Mouse (Mus musculus) intestine, embryonic 16.5 days (tissue): ENCODE measurements around the gene Sema3f. TPM values are rescaled to one million over a fixed set of nuclear protein-coding genes. Genes with fewer than 3 reads are reported as not detected.

Experiments
- ATAC-seq: fragments of 200-750 bp; cut with Nextera tagmentation; 2 replicates; pipeline ENCODE4 v1.8.0; 2017; ENCODE audit warnings: moderate TSS enrichment, moderate library complexity
- H3K27ac ChIP-seq: fragments of 300-500 bp; sonication (generic); 2 replicates; pipeline ENCODE4 v1.5.1; 2014; ENCODE audit warnings: mild to moderate bottlenecking, low read length
- H3K27me3 ChIP-seq: fragments of 300-500 bp; sonication (generic); replicated peaks from 2 replicates; pipeline ENCODE4 v1.6.1; 2014; ENCODE audit warnings: low read length, control low read depth, mixed read lengths; ENCODE audit not compliant: control insufficient read depth, insufficient read depth
- H3K36me3 ChIP-seq: fragments of 300-500 bp; sonication (generic); 2 replicates; pipeline ENCODE4 v1.6.1; 2014; ENCODE audit warnings: low read length, control low read depth; ENCODE audit not compliant: control insufficient read depth, insufficient read depth
- H3K4me1 ChIP-seq: fragments of 300-500 bp; sonication (generic); 2 replicates; pipeline ENCODE4 v1.6.1; 2014; ENCODE audit warnings: low read length, control low read depth, mixed read lengths; ENCODE audit not compliant: control insufficient read depth, insufficient read depth
- H3K4me2 ChIP-seq: fragments of 300-500 bp; sonication (generic); 2 replicates; pipeline ENCODE4 v1.6.1; 2014; ENCODE audit warnings: low read depth, low read length, control low read depth
- H3K4me3 ChIP-seq: fragments of 300-500 bp; sonication (generic); 2 replicates; pipeline ENCODE4 v1.5.1; 2014; ENCODE audit warnings: mild to moderate bottlenecking, low read length
- H3K9ac ChIP-seq: fragments of 300-500 bp; sonication (generic); 2 replicates; pipeline ENCODE4 v1.6.1; 2014; ENCODE audit warnings: low read depth, low read length
- H3K9me3 ChIP-seq: fragments of 300-500 bp; sonication (generic); 2 replicates; pipeline ENCODE4 v1.6.1; 2016; ENCODE audit warnings: low read length, control low read depth; ENCODE audit not compliant: control insufficient read depth
- WGBS: fragments of 180-500 bp; shearing (Covaris S2); extraction: QIAGEN DNeasy Blood & Tissue Kit; methylation state at CpG from one replicate; pipeline ENCODE4 v1.1.7; 2014; 5-methylcytosine and 5-hydroxymethylcytosine counted together
- polyA plus RNA-seq: library from polyadenylated mRNA; unstranded; fragments of >200 nt; fragmentation: Nextera tagmentation; extraction: Ambion mirVana; gene quantifications from 2 replicates; pipeline ENCODE4 v1.2.1, GENCODE M21; 2015

The Sema3f gene
- polyA plus RNA-seq, 1 experiment from 2014 or later, result 5.7 TPM

DNA sequence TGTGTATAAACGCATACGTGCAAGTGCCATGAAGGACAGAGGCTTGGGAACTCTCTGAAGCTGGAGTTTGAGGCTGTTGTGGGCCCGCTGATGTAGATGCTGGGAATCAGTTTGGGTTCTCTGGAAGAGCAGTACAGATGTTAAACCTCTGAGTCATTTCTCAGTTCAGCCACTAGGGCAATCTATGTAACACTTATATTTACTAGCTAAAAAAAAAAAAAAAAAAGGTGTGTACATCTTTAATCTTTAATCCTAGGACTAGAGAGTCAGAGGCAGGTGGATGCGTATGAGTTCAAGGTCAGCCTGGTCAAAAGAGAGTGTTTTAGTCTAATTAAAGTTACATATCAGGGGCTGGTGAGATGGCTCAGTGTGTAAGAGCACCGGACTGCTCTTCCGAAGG, 63.3 kb downstream of the Sema3f start:
- H3K4me2 ChIP-seq, result no peak overlapping the region
- 76% methylated on average over 6 of the region's 6 CpGs for WGBS
- no peaks in the 10 kb centered on the region for H3K36me3 ChIP-seq
- H3K9ac ChIP-seq, result no peak overlapping the region
- H3K4me1 ChIP-seq, result 0 out of 2 replicates have a peak, but pooled peaks cover 4% of the 10 kb centered on the region
- no peaks in the 10 kb centered on the region for H3K27me3 ChIP-seq
- no peak overlapping the region for H3K4me3 ChIP-seq
- ATAC-seq, result no peak
- no peaks in the 10 kb centered on the region for H3K9me3 ChIP-seq
- H3K27ac ChIP-seq, result no peak overlapping the region

DNA sequence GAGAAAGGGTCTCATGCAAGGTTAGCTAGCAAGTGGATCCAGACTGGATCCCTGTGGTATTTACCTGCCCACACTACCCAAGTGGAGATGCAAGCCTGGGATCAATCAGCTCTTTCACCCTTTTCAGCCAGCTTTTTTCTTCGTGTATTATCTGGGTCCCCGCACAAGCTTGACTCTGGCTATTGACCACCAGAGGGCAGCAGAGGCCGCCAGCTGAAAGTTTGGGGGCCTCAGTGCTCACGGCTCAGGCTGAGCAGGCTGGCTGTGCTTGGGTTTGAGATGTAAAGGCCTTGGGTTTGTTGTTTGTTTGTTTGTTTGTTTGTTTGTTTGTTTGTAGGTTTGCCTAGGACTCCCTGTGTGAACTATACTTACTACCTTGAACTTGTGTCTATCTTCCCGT, 64.7 kb downstream of the Sema3f start:
- ATAC-seq, result peak; percentile 67
- WGBS, result 15% methylated on average over 5 of the region's 5 CpGs
- H3K4me2 ChIP-seq, result 0 out of 2 replicates have a peak overlapping the region, but pooled peaks have one; percentile 81
- H3K9me3 ChIP-seq, result no peaks in the 10 kb centered on the region
- H3K36me3 ChIP-seq, result no peaks in the 10 kb centered on the region
- H3K27me3 ChIP-seq, result no peaks in the 10 kb centered on the region
- 0 out of 2 replicates have a peak, but pooled peaks cover 4% of the 10 kb centered on the region for H3K4me1 ChIP-seq
- H3K4me3 ChIP-seq, result no peak overlapping the region
- no peak overlapping the region for H3K27ac ChIP-seq
- H3K9ac ChIP-seq, result no peak overlapping the region

DNA sequence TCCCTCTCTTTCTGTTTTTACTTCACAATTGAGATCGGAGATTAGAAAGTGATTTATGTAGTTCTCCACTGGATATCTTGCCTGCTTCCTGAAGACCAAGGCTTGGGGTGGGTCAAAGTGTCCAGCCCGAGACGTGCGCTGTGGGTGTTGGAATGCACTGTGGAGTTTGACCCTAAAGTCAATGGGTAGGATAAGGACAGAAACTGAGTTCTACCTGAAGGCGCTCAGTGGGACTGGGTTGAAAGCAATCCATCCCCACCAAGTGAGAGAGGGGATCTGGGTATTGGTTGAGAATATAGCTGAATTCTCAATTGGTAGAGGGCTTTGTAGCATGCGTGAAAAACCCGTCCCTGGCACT, 65.1 kb downstream of the Sema3f start:
- 42% methylated on average over 7 of the region's 7 CpGs for WGBS
- Histone ChIP-seq H3K4me1 (peaks cover 6% of the 10 kb centered on the region; the same call in 1 of the 2 replicates), H3K4me3 (peak overlapping the region; percentile 49; the same call in 1 of the 2 replicates), H3K4me2 (peak overlapping the region; percentile 81), H3K9ac (peak overlapping the region; percentile 75), H3K27ac (peak overlapping the region; percentile 50; the same call in 1 of the 2 replicates), H3K36me3 (no peaks in the 10 kb centered on the region), H3K27me3 (no peaks in the 10 kb centered on the region), H3K9me3 (no peaks in the 10 kb centered on the region)
- peak; percentile 67 for ATAC-seq

DNA sequence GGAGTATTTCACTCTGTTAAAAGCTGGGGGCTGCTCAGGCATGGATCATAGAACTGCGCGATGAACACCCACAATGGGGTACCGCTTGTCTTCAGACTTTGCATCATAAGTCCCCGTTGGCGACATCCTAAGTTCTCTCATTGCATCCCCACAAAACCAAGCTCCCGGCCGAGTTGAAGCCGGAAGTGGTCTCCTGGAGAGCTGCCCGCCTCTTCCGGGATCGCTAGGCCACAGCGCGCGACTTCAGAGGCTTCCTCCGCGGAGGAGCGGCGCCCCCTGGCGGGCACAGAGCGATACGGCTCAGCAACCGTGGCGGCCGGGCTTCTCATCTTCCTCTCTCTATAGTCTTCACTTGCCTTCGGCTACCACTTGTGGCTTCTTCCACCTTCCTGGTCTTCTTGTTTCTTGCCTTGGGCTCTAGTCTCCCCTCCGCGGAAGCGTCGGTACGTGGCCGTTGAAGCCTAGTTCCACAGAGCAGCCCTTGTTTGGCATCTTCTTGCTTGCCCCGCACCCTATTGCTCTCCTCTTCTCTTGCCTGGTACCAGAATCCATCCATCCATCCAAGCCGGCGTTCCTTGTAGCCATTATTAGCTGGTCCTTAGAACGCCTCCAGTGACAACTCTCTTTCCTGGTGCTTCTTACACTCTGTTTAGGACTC, 65.7 kb downstream of the Sema3f start:
- Histone ChIP-seq H3K27me3 (no peaks in the 10 kb centered on the region), H3K4me3 (peak overlapping the region; percentile 49), H3K27ac (peak overlapping the region; percentile 61), H3K9ac (peak overlapping the region; percentile 75), H3K4me1 (peaks cover 7% of the 10 kb centered on the region; the same call in 1 of the 2 replicates), H3K36me3 (no peaks in the 10 kb centered on the region), H3K4me2 (peak overlapping the region; percentile 81), H3K9me3 (no peaks in the 10 kb centered on the region)
- ATAC-seq, result peak; percentile 79
- WGBS, result 5% methylated on average over 35 of the region's 35 CpGs

DNA sequence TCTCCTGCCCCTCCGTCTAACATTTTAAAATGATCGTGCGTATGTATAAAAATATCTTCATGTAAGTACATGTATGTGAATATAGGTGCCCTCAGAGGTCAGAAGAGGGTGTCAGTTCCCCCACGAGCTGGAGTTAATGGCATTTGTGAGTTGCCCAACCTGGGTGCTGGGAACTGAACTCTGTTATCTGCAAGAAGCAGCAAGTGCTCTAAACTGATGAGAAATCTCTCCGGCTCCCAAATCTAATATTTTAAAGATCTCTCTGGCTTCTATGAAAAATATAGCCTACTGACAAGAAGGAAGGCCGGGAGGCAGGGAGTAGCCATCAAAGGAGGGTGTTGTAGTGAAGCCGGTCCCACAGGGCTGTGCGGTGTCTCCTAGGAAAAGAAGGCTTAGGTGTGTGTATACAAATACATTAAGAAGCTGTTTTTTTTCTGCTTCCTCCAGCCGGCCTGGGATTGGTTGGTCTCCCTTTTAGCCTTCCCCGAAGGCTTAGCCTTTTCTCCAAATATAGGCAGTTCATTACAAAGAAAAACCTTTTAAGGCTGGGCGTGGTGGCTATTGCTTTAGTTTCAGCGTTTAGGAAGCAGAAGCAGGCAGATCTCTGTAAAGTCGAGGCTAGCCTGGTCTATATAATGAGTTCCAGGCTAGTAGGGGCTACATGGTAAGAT, 66.6 kb downstream of the Sema3f start:
- Histone ChIP-seq H3K4me1 (peaks cover 9% of the 10 kb centered on the region; the same call in 1 of the 2 replicates), H3K4me3 (no peak overlapping the region), H3K9ac (peak overlapping the region; percentile 75; the same call in 1 of the 2 replicates), H3K27ac (no peak overlapping the region), H3K9me3 (no peaks in the 10 kb centered on the region), H3K27me3 (no peaks in the 10 kb centered on the region), H3K36me3 (no peaks in the 10 kb centered on the region), H3K4me2 (peak overlapping the region; percentile 81; the same call in 1 of the 2 replicates)
- ATAC-seq, result no peak
- 92% methylated on average over 13 of the region's 13 CpGs for WGBS

DNA sequence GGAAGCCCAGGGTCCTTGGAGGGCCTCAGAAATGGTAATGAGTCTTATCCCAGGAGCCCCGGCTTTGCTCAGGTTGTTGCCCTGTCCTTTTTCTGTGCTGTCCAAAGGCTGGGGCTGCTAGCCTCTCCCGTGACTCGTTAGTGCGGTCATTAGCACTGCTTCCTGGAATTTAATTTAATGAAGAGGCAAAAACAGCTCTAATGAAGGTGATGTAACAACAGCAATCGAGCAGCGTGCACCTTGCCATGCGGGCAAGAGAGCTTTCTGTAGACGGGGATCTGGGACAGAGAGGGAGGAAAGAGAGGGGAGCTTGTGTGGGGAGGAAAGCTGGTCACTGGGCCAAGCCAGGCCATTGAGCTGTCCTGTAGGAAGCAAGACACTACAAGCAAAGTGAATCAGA, 68.6 kb downstream of the Sema3f start:
- peaks cover 12% of the 10 kb centered on the region; the same call in 1 of the 2 replicates for H3K4me1 ChIP-seq
- no peak overlapping the region for H3K4me3 ChIP-seq
- H3K36me3 ChIP-seq, result no peaks in the 10 kb centered on the region
- no peaks in the 10 kb centered on the region for H3K9me3 ChIP-seq
- no peak overlapping the region for H3K27ac ChIP-seq
- no peak overlapping the region for H3K9ac ChIP-seq
- no peaks in the 10 kb centered on the region for H3K27me3 ChIP-seq
- ATAC-seq, result no peak
- 64% methylated on average over 8 of the region's 8 CpGs for WGBS
- H3K4me2 ChIP-seq, result no peak overlapping the region

DNA sequence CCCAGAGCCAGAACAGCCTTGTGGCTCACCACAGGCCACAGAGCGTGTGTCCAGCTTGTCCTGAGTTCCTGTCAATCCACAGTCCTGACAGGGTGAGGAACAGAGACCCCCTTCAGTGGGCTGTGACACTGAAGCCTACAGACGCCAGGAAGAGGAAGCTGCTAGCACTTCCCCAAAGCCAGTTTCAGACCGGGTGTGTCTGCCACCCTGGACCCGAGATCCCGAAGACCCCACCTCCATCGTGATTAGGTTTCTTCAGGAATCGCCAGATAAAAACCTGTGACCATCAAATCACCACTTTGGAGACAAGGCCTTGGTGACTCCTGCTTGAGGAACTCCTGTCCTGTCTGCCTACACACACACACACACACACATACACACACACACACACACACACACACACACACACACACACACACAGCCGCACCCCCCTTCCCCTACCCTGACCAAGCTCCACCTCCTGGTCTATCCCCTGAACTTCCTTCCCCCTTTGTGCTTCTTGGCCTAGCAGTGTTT, 70.0 kb downstream of the Sema3f start:
- ATAC-seq, result no peak
- H3K9ac ChIP-seq, result peak overlapping the region; percentile 16
- no peak overlapping the region for H3K27ac ChIP-seq
- no peak overlapping the region for H3K4me2 ChIP-seq
- 37% methylated on average over 8 of the region's 8 CpGs for WGBS
- H3K36me3 ChIP-seq, result no peaks in the 10 kb centered on the region
- no peaks in the 10 kb centered on the region for H3K27me3 ChIP-seq
- peaks cover 18% of the 10 kb centered on the region; the same call in 1 of the 2 replicates for H3K4me1 ChIP-seq
- no peak overlapping the region for H3K4me3 ChIP-seq
- H3K9me3 ChIP-seq, result no peaks in the 10 kb centered on the region

DNA sequence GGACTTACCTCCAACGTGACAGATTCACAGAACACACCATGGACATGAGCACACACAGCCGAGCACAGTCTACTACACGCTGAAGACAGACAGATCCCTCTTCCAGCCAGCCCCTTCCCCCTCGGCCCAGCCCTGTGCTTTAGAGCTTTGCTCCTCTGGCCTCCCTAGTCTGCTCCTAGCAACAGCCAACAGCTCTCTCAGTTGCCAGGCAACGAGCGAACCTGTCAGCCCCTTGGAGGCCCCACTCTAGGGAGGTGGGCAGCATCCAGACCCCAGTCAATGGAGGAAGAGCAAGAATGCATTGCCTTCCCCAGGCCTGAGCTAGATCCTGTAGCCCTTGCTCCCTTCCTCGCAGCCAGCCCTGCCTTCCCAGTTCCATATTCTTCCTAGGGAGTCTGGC, 73.2 kb downstream of the Sema3f start:
- 25% methylated on average over 7 of the region's 7 CpGs for WGBS
- H3K27me3 ChIP-seq, result no peaks in the 10 kb centered on the region
- peaks cover 24% of the 10 kb centered on the region for H3K4me1 ChIP-seq
- H3K4me2 ChIP-seq, result no peak overlapping the region
- H3K9me3 ChIP-seq, result no peaks in the 10 kb centered on the region
- H3K9ac ChIP-seq, result no peak overlapping the region
- no peaks in the 10 kb centered on the region for H3K36me3 ChIP-seq
- ATAC-seq, result no peak
- H3K4me3 ChIP-seq, result no peak overlapping the region
- no peak overlapping the region for H3K27ac ChIP-seq

DNA sequence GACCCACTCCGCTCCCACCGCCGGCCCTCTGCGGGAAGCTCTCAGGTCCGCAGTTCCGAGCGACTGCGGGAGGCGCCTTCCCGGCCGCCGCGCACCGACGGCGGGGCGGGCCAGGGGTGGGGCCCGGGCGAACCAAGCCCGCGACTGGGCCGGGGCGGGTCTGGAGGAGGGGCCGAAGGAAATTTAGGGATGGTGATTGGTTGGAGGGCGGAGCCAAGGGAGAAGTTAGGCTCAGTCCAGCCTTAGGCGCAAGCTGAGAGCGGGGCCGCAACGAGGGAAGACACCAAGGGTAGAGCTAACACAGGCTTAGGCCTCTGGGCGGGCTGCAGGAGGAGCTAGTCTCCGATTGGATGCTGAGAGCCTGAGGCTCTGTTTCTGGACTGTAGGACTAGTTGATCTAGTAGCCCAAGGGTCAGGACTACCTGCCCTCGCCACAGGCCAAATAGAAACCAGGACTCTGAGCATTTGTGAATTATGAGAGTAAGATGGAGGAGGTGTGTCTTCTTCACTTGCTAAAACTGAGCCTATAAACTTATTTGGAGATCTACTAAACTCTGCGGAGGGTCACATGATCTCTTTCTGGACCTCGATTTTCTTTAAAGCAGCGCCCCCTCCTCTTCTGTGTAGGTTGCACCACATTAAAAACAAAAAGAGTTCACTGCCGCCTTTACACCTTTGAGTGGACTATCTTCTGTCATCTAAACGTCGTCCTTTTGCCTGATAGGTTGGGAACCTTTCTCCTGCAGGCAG, 74.8 kb downstream of the Sema3f start, which contains the start of gene Gnai2:
TSS of gene Gnai2 (minus strand) at position 89 of the 750 bp plus-strand sequence.
- Histone ChIP-seq H3K4me1 (peaks cover 40% of the 10 kb centered on the region), H3K27me3 (no peaks in the 10 kb centered on the region), H3K36me3 (no peaks in the 10 kb centered on the region), H3K4me2 (peak within 1 kb of the TSS; percentile 97), H3K4me3 (peak within 1 kb of the TSS; percentile 84), H3K9me3 (no peaks in the 10 kb centered on the region), H3K9ac (peak within 1 kb of the TSS; percentile 90), H3K27ac (peak within 1 kb of the TSS; percentile 91)
- peak; percentile 96 for ATAC-seq
- WGBS, result 3% methylated on average over 36 of the region's 38 CpGs
